Mouse (Mus musculus): Measurements from ENCODE around the gene Ikzf3. TPM values are rescaled to one million over a fixed set of nuclear protein-coding genes. Genes with fewer than 3 reads are reported as not detected.

The Ikzf3 gene
- polyA plus RNA-seq (2014; fragmentation: Illumina TruSeq; extraction: RNeasy Lipid Tissue Mini Kit (QIAGEN cat#74804); ENCODE audit: low read depth, low replicate concordance) = 0.18 TPM

GRCm38 (mm10) chr11:98545711-98546231, at the start of gene Ikzf3:
Gene Ikzf3, minus strand, starts transcription at chr11:98546031.

GRCm38 (mm10) chr11:98586892-98587563, 41.2 kb upstream of the Ikzf3 start, which contains the start of gene Ormdl3:
Gene Ormdl3, minus strand, starts transcription at chr11:98587368.

DNA sequence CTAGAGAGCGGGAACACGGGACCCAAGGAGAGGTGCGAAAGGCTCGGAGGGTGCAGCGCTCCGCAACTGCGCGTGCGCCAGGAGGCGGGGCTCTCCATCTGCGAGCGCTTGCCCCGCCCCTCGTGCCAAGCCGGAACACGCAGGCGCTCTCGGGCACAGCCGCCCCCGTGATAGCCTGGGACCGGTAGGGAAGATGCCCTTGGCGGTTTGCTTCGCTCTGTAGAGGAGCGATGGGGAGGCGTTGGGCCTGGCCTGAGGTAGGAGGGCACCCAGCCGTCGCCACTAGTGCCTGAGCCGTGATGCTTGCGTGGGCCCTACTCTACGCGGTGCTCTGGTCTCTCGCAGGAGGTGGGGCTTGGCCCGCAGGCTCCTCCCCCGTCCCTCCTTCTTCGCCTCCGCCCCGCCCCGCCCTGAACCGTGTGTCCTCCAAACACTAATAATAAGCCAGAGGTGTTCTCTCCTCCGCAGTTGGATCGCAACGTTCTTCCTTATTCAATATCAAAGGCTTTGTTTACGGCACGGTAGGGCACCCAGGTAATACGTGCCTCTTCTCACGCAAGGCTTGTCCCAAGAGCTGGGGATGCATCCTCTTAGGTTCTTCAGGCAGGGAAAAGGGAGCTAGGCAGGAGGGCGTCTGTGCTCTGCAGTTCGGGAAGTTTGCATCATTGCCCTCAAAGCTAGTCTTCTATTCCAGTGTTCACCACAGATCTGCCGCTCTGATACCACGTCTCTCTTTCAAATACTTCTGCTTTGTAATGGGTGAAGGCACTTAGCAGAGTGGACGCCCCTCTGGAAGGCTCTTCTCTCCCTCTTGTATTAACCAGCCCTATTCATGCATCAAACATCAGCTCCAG, 5.4 kb upstream of the Ikzf3 start, which contains the start of gene Zpbp2:
Gene Zpbp2 (plus strand): TSS at position 123 of the 854 bp plus-strand sequence.

GRCm38 (mm10) chr11:98446213-98446561, 99.6 kb downstream of the Ikzf3 start, which contains the start of gene Grb7:
Gene Grb7, plus strand, starts transcription at chr11:98446394.

GRCm38 (mm10) chr11:98438331-98439158, 107.3 kb downstream of the Ikzf3 start, which contains the start of gene Mien1:
Gene Mien1, minus strand, starts transcription at chr11:98438991.

Other genes starting within 250 kb of the Ikzf3 start
- not detected for gene Neurod2, start 216.4 kb downstream of the Ikzf3 start, polyA plus RNA-seq (2014; fragmentation: Illumina TruSeq; extraction: RNeasy Lipid Tissue Mini Kit (QIAGEN cat#74804); ENCODE audit: low read depth, low replicate concordance)
- 0.18 TPM for gene Ppp1r1b, start 197.6 kb downstream of the Ikzf3 start, polyA plus RNA-seq (2014; fragmentation: Illumina TruSeq; extraction: RNeasy Lipid Tissue Mini Kit (QIAGEN cat#74804); ENCODE audit: low read depth, low replicate concordance)
- gene Stard3, start 187.7 kb downstream of the Ikzf3 start, polyA plus RNA-seq (2014; fragmentation: Illumina TruSeq; extraction: RNeasy Lipid Tissue Mini Kit (QIAGEN cat#74804); ENCODE audit: low read depth, low replicate concordance) = 0.36 TPM
- gene Tcap, start 162.2 kb downstream of the Ikzf3 start, polyA plus RNA-seq (2014; fragmentation: Illumina TruSeq; extraction: RNeasy Lipid Tissue Mini Kit (QIAGEN cat#74804); ENCODE audit: low read depth, low replicate concordance) = not detected
- not detected for gene Pnmt, start 159.6 kb downstream of the Ikzf3 start, polyA plus RNA-seq (2014; fragmentation: Illumina TruSeq; extraction: RNeasy Lipid Tissue Mini Kit (QIAGEN cat#74804); ENCODE audit: low read depth, low replicate concordance)
- 0.20 TPM for gene Pgap3, start 145.5 kb downstream of the Ikzf3 start, polyA plus RNA-seq (2014; fragmentation: Illumina TruSeq; extraction: RNeasy Lipid Tissue Mini Kit (QIAGEN cat#74804); ENCODE audit: low read depth, low replicate concordance)
- gene Erbb2, start 133.6 kb downstream of the Ikzf3 start, polyA plus RNA-seq (2014; fragmentation: Illumina TruSeq; extraction: RNeasy Lipid Tissue Mini Kit (QIAGEN cat#74804); ENCODE audit: low read depth, low replicate concordance) = 0.07 TPM
- 40.6 TPM for gene Mien1, start 107.0 kb downstream of the Ikzf3 start, polyA plus RNA-seq (2014; fragmentation: Illumina TruSeq; extraction: RNeasy Lipid Tissue Mini Kit (QIAGEN cat#74804); ENCODE audit: low read depth, low replicate concordance)
- gene Grb7, start 99.6 kb downstream of the Ikzf3 start, polyA plus RNA-seq (2014; fragmentation: Illumina TruSeq; extraction: RNeasy Lipid Tissue Mini Kit (QIAGEN cat#74804); ENCODE audit: low read depth, low replicate concordance) = 0.24 TPM
- gene Zpbp2, start 5.1 kb upstream of the Ikzf3 start, polyA plus RNA-seq (2014; fragmentation: Illumina TruSeq; extraction: RNeasy Lipid Tissue Mini Kit (QIAGEN cat#74804); ENCODE audit: low read depth, low replicate concordance) = 608 TPM
- gene Ormdl3, start 41.3 kb upstream of the Ikzf3 start, polyA plus RNA-seq (2014; fragmentation: Illumina TruSeq; extraction: RNeasy Lipid Tissue Mini Kit (QIAGEN cat#74804); ENCODE audit: low read depth, low replicate concordance) = 10.1 TPM
- gene Lrrc3c, start 52.3 kb upstream of the Ikzf3 start, polyA plus RNA-seq (2014; fragmentation: Illumina TruSeq; extraction: RNeasy Lipid Tissue Mini Kit (QIAGEN cat#74804); ENCODE audit: low read depth, low replicate concordance) = not detected
- gene Gm12355, start 79.6 kb upstream of the Ikzf3 start, polyA plus RNA-seq (2014; fragmentation: Illumina TruSeq; extraction: RNeasy Lipid Tissue Mini Kit (QIAGEN cat#74804); ENCODE audit: low read depth, low replicate concordance) = 0.56 TPM
- gene Gsdma3, start 80.3 kb upstream of the Ikzf3 start, polyA plus RNA-seq (2014; fragmentation: Illumina TruSeq; extraction: RNeasy Lipid Tissue Mini Kit (QIAGEN cat#74804); ENCODE audit: low read depth, low replicate concordance) = not detected
- not detected for gene Gsdma2, start 100.7 kb upstream of the Ikzf3 start, polyA plus RNA-seq (2014; fragmentation: Illumina TruSeq; extraction: RNeasy Lipid Tissue Mini Kit (QIAGEN cat#74804); ENCODE audit: low read depth, low replicate concordance)
- 1.6 TPM for gene Gsdma, start 118.3 kb upstream of the Ikzf3 start, polyA plus RNA-seq (2014; fragmentation: Illumina TruSeq; extraction: RNeasy Lipid Tissue Mini Kit (QIAGEN cat#74804); ENCODE audit: low read depth, low replicate concordance)
- gene Psmd3, start 136.5 kb upstream of the Ikzf3 start, polyA plus RNA-seq (2014; fragmentation: Illumina TruSeq; extraction: RNeasy Lipid Tissue Mini Kit (QIAGEN cat#74804); ENCODE audit: low read depth, low replicate concordance) = 11.0 TPM
- 0.20 TPM for gene Csf3, start 155.2 kb upstream of the Ikzf3 start, polyA plus RNA-seq (2014; fragmentation: Illumina TruSeq; extraction: RNeasy Lipid Tissue Mini Kit (QIAGEN cat#74804); ENCODE audit: low read depth, low replicate concordance)
- gene Med24, start 183.4 kb upstream of the Ikzf3 start, polyA plus RNA-seq (2014; fragmentation: Illumina TruSeq; extraction: RNeasy Lipid Tissue Mini Kit (QIAGEN cat#74804); ENCODE audit: low read depth, low replicate concordance) = 28.3 TPM
- gene Thra, start 194.6 kb upstream of the Ikzf3 start, polyA plus RNA-seq (2014; fragmentation: Illumina TruSeq; extraction: RNeasy Lipid Tissue Mini Kit (QIAGEN cat#74804); ENCODE audit: low read depth, low replicate concordance) = 2.9 TPM
- 0.81 TPM for gene Nr1d1, start 229.3 kb upstream of the Ikzf3 start, polyA plus RNA-seq (2014; fragmentation: Illumina TruSeq; extraction: RNeasy Lipid Tissue Mini Kit (QIAGEN cat#74804); ENCODE audit: low read depth, low replicate concordance)
- 270 TPM for gene Msl1, start 249.5 kb upstream of the Ikzf3 start, polyA plus RNA-seq (2014; fragmentation: Illumina TruSeq; extraction: RNeasy Lipid Tissue Mini Kit (QIAGEN cat#74804); ENCODE audit: low read depth, low replicate concordance)

Data from testis, adult 10 weeks (tissue).